Mouse (Mus musculus) CH12.LX (cell line): ENCODE measurements at regions not wholly inside any gene's neighbourhood (a gene's known extent, or its start where the extent isn't known, plus 50 kb on each side); places are given as distances from the start of the nearest gene placed in this dataset.

Experiments
- DNase-seq: peaks from one replicate; pipeline ENCODE4 v3.0.0-alpha.2; 2013; ENCODE audit errors: extremely low read depth
- H3K27ac ChIP-seq: 2 replicates; pipeline ENCODE4 v1.5.1; 2012; ENCODE audit warnings: low read depth, mild to moderate bottlenecking, control low read depth, moderate library complexity; ENCODE audit not compliant: insufficient read depth
- H3K27me3 ChIP-seq: replicated peaks from 2 replicates; pipeline ENCODE3; 2012; ENCODE audit warnings: inconsistent platforms
- H3K36me3 ChIP-seq, 2 experiments: replicated peaks in 1 of 2; 2 replicates each; pipeline versions ENCODE3 to v1.6.1; 2012; ENCODE audit warnings: inconsistent platforms in 1 of 2, low read length in 1 of 2, mild to moderate bottlenecking in 1 of 2, mixed read lengths in 1 of 2, moderate library complexity in 1 of 2; ENCODE audit not compliant: control insufficient read depth in 1 of 2, insufficient read depth in 1 of 2
- H3K4me1 ChIP-seq, 2 experiments: 2 replicates each; pipeline ENCODE4 v1.6.1; 2012; ENCODE audit warnings: inconsistent platforms in 1 of 2, moderate library complexity in 1 of 2; ENCODE audit not compliant: insufficient read depth in 2 of 2, control insufficient read depth in 1 of 2
- H3K4me2 ChIP-seq: 2 replicates; pipeline ENCODE4 v1.6.1; 2012; ENCODE audit warnings: low read depth, mild to moderate bottlenecking, control low read depth; ENCODE audit not compliant: poor library complexity, insufficient read depth, severe bottlenecking
- H3K4me3 ChIP-seq, 3 experiments: fragments of 150-350 bp in 1 of 3; sonication (generic) in 1 of 3; replicated peaks in 1 of 3; 2 replicates each; pipeline versions ENCODE3 to v1.5.1; 2011 to 2012; ENCODE audit warnings: low read depth in 2 of 3, low read length in 2 of 3, mild to moderate bottlenecking in 2 of 3, moderate library complexity in 2 of 3, control low read depth in 1 of 3, improper control_type of control experiment in 1 of 3, inconsistent platforms in 1 of 3, mixed read lengths in 1 of 3; ENCODE audit not compliant: poor library complexity in 1 of 3
- H3K79me2 ChIP-seq: replicated peaks from 2 replicates; pipeline ENCODE4 v1.6.1; 2012; ENCODE audit warnings: mild to moderate bottlenecking, moderate library complexity; ENCODE audit not compliant: control insufficient read depth, poor library complexity, insufficient read depth, severe bottlenecking; ENCODE audit errors: extremely low read depth
- H3K9ac ChIP-seq: 2 replicates; pipeline ENCODE4 v1.6.1; 2012; ENCODE audit warnings: low read depth, mild to moderate bottlenecking, control low read depth, moderate library complexity; ENCODE audit not compliant: insufficient read depth
- H3K9me3 ChIP-seq: replicated peaks from 2 replicates; pipeline ENCODE3; 2012; ENCODE audit warnings: low read length, inconsistent platforms, mixed read lengths
- E2F4 ChIP-seq: IDR thresholded peaks from 2 replicates; pipeline ENCODE4 v1.6.1; 2011; ENCODE audit warnings: low read depth, low read length, improper control_type of control experiment; ENCODE audit not compliant: insufficient replicate concordance
- EP300 ChIP-seq: IDR thresholded peaks from 2 replicates; pipeline ENCODE4 v1.6.1; 2011; ENCODE audit warnings: low read length, improper control_type of control experiment
- ETS1 ChIP-seq: conservative IDR thresholded peaks from 2 replicates; pipeline ENCODE4 v1.6.1; 2012; ENCODE audit warnings: low read depth, mild to moderate bottlenecking, inconsistent platforms, low read length, improper control_type of control experiment, moderate library complexity
- MAFK ChIP-seq: IDR thresholded peaks from 2 replicates; pipeline ENCODE4 v1.6.1; 2011; ENCODE audit warnings: low read length, improper control_type of control experiment; ENCODE audit not compliant: insufficient replicate concordance
- MEF2A ChIP-seq: IDR thresholded peaks from 2 replicates; pipeline ENCODE4 v1.6.1; 2014; ENCODE audit warnings: low read depth, mild to moderate bottlenecking, inconsistent platforms, low read length, improper control_type of control experiment, borderline replicate concordance
- PAX5 ChIP-seq: IDR thresholded peaks from 2 replicates; pipeline ENCODE4 v1.6.1; 2012; ENCODE audit warnings: low read length, inconsistent platforms, mixed read lengths
- POLR2A ChIP-seq: IDR thresholded peaks from 2 replicates; pipeline ENCODE4 v1.6.1; 2011; ENCODE audit warnings: low read depth, mild to moderate bottlenecking, improper control_type of control experiment, low read length
- RCOR1 ChIP-seq: conservative IDR thresholded peaks from 2 replicates; pipeline ENCODE4 v1.6.1; 2012; ENCODE audit warnings: low read depth, mild to moderate bottlenecking, inconsistent platforms, low read length, improper control_type of control experiment
- SIN3A ChIP-seq: IDR thresholded peaks from 2 replicates; pipeline ENCODE4 v1.6.1; 2012; ENCODE audit warnings: low read length, improper control_type of control experiment, inconsistent platforms
- SMC3 ChIP-seq: IDR thresholded peaks from 2 replicates; pipeline ENCODE4 v1.6.1; 2011; ENCODE audit warnings: low read depth, low read length, improper control_type of control experiment
- TCF12 ChIP-seq: IDR thresholded peaks from 2 replicates; pipeline ENCODE4 v1.6.1; 2014; ENCODE audit warnings: low read depth, mild to moderate bottlenecking, inconsistent platforms, low read length, improper control_type of control experiment
- USF1 ChIP-seq: IDR thresholded peaks from 2 replicates; pipeline ENCODE4 v1.6.1; 2014; ENCODE audit warnings: low read depth, mild to moderate bottlenecking, inconsistent platforms, low read length, improper control_type of control experiment
- USF2 ChIP-seq: conservative IDR thresholded peaks from 2 replicates; pipeline ENCODE4 v1.6.1; 2011; ENCODE audit warnings: low read depth, low read length, improper control_type of control experiment
- ZC3H11A ChIP-seq: IDR thresholded peaks from 2 replicates; pipeline ENCODE4 v1.6.1; 2012; ENCODE audit warnings: low read depth, mild to moderate bottlenecking, inconsistent platforms, low read length, improper control_type of control experiment
- ZKSCAN1 ChIP-seq: IDR thresholded peaks from 2 replicates; pipeline ENCODE4 v1.6.1; 2012; ENCODE audit warnings: low read depth, inconsistent platforms, low read length, improper control_type of control experiment, borderline replicate concordance
- ZMIZ1 ChIP-seq: IDR thresholded peaks from 2 replicates; pipeline ENCODE4 v1.6.1; 2012; ENCODE audit warnings: low read depth, mild to moderate bottlenecking, inconsistent platforms, low read length, improper control_type of control experiment
- dilution Hi-C: fragments of 300-500 bp; cut with MboI; formaldehyde crosslinking; loops from 2 replicates; pipeline ENCODE4 v1.14.3; 2020; ENCODE audit warnings: low sequenced_read_pairs; ENCODE audit not compliant: extremely low pct_unique_long_range_greater_than_20kb, extremely low pct_ligation_motif_present
- in situ Hi-C: fragments of 300-500 bp; cut with MboI; formaldehyde crosslinking; loops from 3 replicates; pipeline ENCODE4 v1.14.3; 2019; ENCODE audit warnings: low sequenced_read_pairs, low pct_ligation_motif_present, low pct_unique_long_range_greater_than_20kb, mixed read lengths

DNA sequence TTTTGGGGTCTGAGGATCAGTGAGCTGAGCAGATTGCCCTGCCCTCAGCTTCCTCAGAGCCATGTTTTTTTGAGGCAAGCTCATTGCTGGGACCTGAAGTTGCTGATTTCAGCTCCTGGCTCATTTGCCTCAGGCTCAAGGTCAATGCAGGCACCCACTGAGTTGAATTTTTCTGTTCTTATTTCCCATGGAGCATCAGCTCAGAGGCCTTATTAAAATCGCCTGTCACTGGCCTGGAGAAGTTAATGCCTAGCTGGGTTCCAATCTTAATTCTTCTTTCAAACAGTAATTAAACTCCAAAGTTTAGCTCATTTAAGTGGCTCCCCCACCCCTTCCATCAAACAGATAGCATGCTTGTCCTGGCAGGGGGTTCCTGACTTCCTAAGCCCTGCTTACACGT lies 86.9 kb upstream of the Ccdc91 start:
- Histone ChIP-seq H3K79me2 (no peaks in the 10 kb centered on the region), H3K9me3 (no peaks in the 10 kb centered on the region), H3K4me3 (no peak overlapping the region), H3K36me3 (no peaks in the 10 kb centered on the region), H3K27me3 (no peaks in the 10 kb centered on the region), H3K4me1 (no peaks in the 10 kb centered on the region; a peak in 1 of 4 replicates), H3K9ac (no peak overlapping the region), H3K4me2 (no peak overlapping the region), H3K27ac (no peak overlapping the region)
- dilution Hi-C loops, result no loop called here
- no peak for DNase-seq
- TF ChIP-seq MEF2A, result no peak
- no peak for TF ChIP-seq USF2
- TF ChIP-seq EP300, result no peak
- TF ChIP-seq POLR2A, result no peak
- TF ChIP-seq PAX5, result no peak
- TF ChIP-seq USF1, result no peak
- no peak for TF ChIP-seq SIN3A
- no peak for TF ChIP-seq ETS1
- TF ChIP-seq SMC3, result no peak
- in situ Hi-C loops, result no loop called here

- H3K4me2 ChIP-seq, result no peak overlapping the region
- H3K27ac ChIP-seq, result no peak overlapping the region
- dilution Hi-C loops (no loop called here), in situ Hi-C loops (no loop called here)
- H3K36me3 ChIP-seq, result no peaks in the 10 kb centered on the region
- no peak overlapping the region for H3K4me3 ChIP-seq
- TF ChIP-seq POLR2A (no peak), RCOR1 (no peak), E2F4 (no peak), TCF12 (no peak), MAFK (no peak)
- H3K9me3 ChIP-seq, result no peaks in the 10 kb centered on the region
- H3K27me3 ChIP-seq, result no peaks in the 10 kb centered on the region
- no peaks in the 10 kb centered on the region for H3K79me2 ChIP-seq
- no peak overlapping the region for H3K9ac ChIP-seq
- no peak for DNase-seq
- no peaks in the 10 kb centered on the region; a peak in 1 of 4 replicates for H3K4me1 ChIP-seq
Observed at GRCm38 (mm10) chr6:147385606-147386005, 90.0 kb upstream of the Ccdc91 start.

GRCm38 (mm10) chr6:147380519-147380918 lies 95.1 kb upstream of the Ccdc91 start:
- H3K36me3 ChIP-seq, result no peaks in the 10 kb centered on the region
- H3K4me3 ChIP-seq, result no peak overlapping the region
- H3K9me3 ChIP-seq, result no peaks in the 10 kb centered on the region
- no peaks in the 10 kb centered on the region for H3K27me3 ChIP-seq
- in situ Hi-C loops, result no loop called here
- TF ChIP-seq ZMIZ1, result no peak
- TF ChIP-seq ZKSCAN1, result no peak
- TF ChIP-seq ZC3H11A, result no peak
- TF ChIP-seq USF1, result no peak
- DNase-seq, result no peak
- no peaks in the 10 kb centered on the region for H3K79me2 ChIP-seq
- H3K27ac ChIP-seq, result no peak overlapping the region
- dilution Hi-C loops, result no loop called here
- no peak overlapping the region for H3K9ac ChIP-seq
- H3K4me1 ChIP-seq, result no peaks in the 10 kb centered on the region
- H3K4me2 ChIP-seq, result no peak overlapping the region
